Mouse (Mus musculus) spleen, postnatal 10 days (tissue): ENCODE measurements around the gene Arhgap29.

ENCODE experiments used
- DNase-seq, 2 experiments: peaks; one replicate each; pipeline ENCODE4 v3.0.0; 2021 to 2022; ENCODE audit warnings: low spot score in 2 of 2

Arhgap29 gene

DNA sequence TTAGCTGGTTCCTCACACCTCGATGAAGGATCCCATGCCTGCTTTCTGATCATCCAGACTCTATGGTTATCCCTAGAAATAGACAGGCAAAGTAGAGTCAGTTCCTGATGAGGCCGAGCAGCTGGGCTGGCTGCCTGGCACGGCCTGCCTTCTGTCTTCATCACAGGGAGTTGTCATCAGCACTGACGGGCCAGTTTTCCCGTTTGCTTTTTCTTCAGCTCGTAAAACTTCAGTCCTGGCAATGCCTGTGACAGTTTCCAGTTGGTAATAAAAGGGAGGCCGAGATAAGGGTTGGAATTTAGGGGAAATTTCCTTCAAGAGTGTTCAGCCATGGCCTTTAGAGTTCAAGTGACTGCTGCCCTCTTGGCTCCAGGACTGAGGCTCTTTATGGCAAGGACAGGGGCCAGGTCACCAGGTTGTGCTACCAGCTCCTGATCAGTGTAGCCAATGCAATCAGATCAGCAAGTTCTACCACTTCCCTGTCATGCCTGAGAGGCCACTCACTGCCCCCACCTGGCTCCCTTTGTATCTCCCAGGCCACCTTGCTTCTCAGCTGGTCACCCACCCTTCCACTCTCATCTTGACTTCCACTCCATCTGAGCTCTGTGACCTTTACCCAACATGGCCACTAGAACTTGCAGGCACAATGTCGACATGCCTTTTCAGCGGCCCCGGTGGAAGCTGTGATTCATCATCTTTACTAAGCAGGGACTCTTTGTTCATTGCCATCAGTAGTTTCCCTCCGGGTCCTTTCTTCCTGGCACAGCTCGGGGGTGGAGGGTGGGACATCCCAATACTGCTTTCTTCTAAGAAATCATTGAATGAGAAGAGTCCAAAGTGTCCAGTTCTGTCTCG is 112.4 kb downstream of the Arhgap29 start:
- no peak for DNase-seq
